In genomic region chr3:26639851-26640250, GRCm38 (mm10) we compare ENCODE assay signal across 22 mouse cellular contexts. TPM values are rescaled to one million over a fixed set of nuclear protein-coding genes. Genes with fewer than 3 reads are reported as not detected.
"Had no signal": no experiment of that assay in that cellular context is flagged by ENCODE, and none has a peak within 500 bp of the region (broad histone marks: within the 10 kb centered on the region; RNA-seq: fewer than 3 reads in every experiment).

No protein-coding gene starts in this region.

- H3K4me2 ChIP-seq: limb, embryonic 15.5 days; liver, embryonic 12.5 days; lung, embryonic 14.5 days had no signal

- H3K27me3 ChIP-seq: limb, embryonic 15.5 days; liver, embryonic 12.5 days had no signal

- DNase-seq: kidney, adult 11 months; kidney, postnatal 10 days; layer of hippocampus, postnatal 36 days; lung, postnatal 10 days; lung, postnatal 4 days; right cerebral cortex, adult 18-20 months; right cerebral cortex, postnatal 25 days; thymus, adult 18-20 months; thymus, postnatal 14 days had no signal

- H3K9me3 ChIP-seq: limb, embryonic 15.5 days; liver, embryonic 12.5 days; midbrain, embryonic 10.5 days had no signal

- H3K4me3 ChIP-seq: limb, embryonic 15.5 days; liver, embryonic 12.5 days; midbrain, embryonic 10.5 days; myocyte had no signal

- ATAC-seq: liver, embryonic 12.5 days had no signal

- H3K27ac ChIP-seq: limb, embryonic 15.5 days; liver, embryonic 12.5 days; midbrain, embryonic 10.5 days had no signal

- H3K9ac ChIP-seq: limb, embryonic 15.5 days; liver, embryonic 12.5 days; lung, embryonic 14.5 days had no signal

- H3K36me3 ChIP-seq: limb, embryonic 15.5 days; liver, embryonic 12.5 days; midbrain, embryonic 10.5 days had no signal

- H3K4me1 ChIP-seq: limb, embryonic 15.5 days; liver, embryonic 12.5 days had no signal

RNA-seq across cellular contexts. Expression of gene Spata16, which starts 2.4 kb away (rescaled TPM):
- polyA plus RNA-seq: kidney, embryonic 14.5 days; large intestine, adult 2 months; limb, embryonic 11.5 days; limb, embryonic 15.5 days; liver, embryonic 12.5 days; liver, embryonic 16.5 days; lung, embryonic 14.5 days; midbrain, embryonic 10.5 days; midbrain, embryonic 14.5 days; myocyte; neural tube, embryonic 11.5 days; small intestine, adult 2 months; stomach, embryonic 16.5 days had no signal
